Mouse (Mus musculus): ENCODE results near the gene Chmp5. TPM values are rescaled to one million over a fixed set of nuclear protein-coding genes. Genes with fewer than 3 reads are reported as not detected.

Gene Chmp5
- 109 and 118 TPM in 2 replicates for polyA plus RNA-seq (2015; fragmentation: Nextera tagmentation; extraction: Ambion mirVana)

- Histone ChIP-seq H3K27ac (ENCODE audit: low read length) (peak within 1 kb of the TSS; percentile 85), H3K9me3 (replicated peaks; ENCODE audit: control insufficient read depth, low read length) (no peaks in the 10 kb centered on the region), H3K36me3 (ENCODE audit: control insufficient read depth, insufficient read depth, low read length) (peaks cover 12% of the 10 kb centered on the region; the same call in 1 of the 2 replicates), H3K9ac (ENCODE audit: low read length) (peak within 1 kb of the TSS; percentile 92), H3K4me2 (ENCODE audit: low read depth, low read length) (peak within 1 kb of the TSS; percentile 67), H3K4me1 (ENCODE audit: control insufficient read depth, insufficient read depth, low read length) (peaks cover 14% of the 10 kb centered on the region), H3K4me3 (replicated peaks; ENCODE audit: low read length) (peak within 1 kb of the TSS; percentile 75), H3K27me3 (ENCODE audit: control insufficient read depth, insufficient read depth, low read length) (no peaks in the 10 kb centered on the region)
- WGBS = under 1% methylated on average over 50 of the region's 50 CpGs
- peak; percentile 99 for ATAC-seq (ENCODE audit: insufficient read depth, low FRiP score)
Observed at GRCm38 (mm10) chr4:40948160-40948708, at the start of gene Chmp5, which contains the start of gene Bag1. Gene Chmp5 (plus strand): TSS chr4:40948407. Gene Bag1 (minus strand): TSS chr4:40948294.

- Histone ChIP-seq H3K4me3 (replicated peaks; ENCODE audit: low read length) (no peak overlapping the region), H3K36me3 (ENCODE audit: control insufficient read depth, insufficient read depth, low read length) (no peaks in the 10 kb centered on the region), H3K4me2 (ENCODE audit: low read depth, low read length) (no peak overlapping the region), H3K9ac (ENCODE audit: low read length) (no peak overlapping the region), H3K27me3 (ENCODE audit: control insufficient read depth, insufficient read depth, low read length) (no peaks in the 10 kb centered on the region), H3K27ac (ENCODE audit: low read length) (no peak overlapping the region), H3K4me1 (ENCODE audit: control insufficient read depth, insufficient read depth, low read length) (no peaks in the 10 kb centered on the region), H3K9me3 (replicated peaks; ENCODE audit: control insufficient read depth, low read length) (peaks cover 7% of the 10 kb centered on the region; the same call in 1 of the 2 replicates)
- 79% methylated on average over 6 of the region's 6 CpGs for WGBS
- ATAC-seq (ENCODE audit: insufficient read depth, low FRiP score) = peak; percentile 35; the same call in 1 of the 2 replicates
Observed at GRCm38 (mm10) chr4:40898476-40899044, 49.6 kb upstream of the Chmp5 start.

DNA sequence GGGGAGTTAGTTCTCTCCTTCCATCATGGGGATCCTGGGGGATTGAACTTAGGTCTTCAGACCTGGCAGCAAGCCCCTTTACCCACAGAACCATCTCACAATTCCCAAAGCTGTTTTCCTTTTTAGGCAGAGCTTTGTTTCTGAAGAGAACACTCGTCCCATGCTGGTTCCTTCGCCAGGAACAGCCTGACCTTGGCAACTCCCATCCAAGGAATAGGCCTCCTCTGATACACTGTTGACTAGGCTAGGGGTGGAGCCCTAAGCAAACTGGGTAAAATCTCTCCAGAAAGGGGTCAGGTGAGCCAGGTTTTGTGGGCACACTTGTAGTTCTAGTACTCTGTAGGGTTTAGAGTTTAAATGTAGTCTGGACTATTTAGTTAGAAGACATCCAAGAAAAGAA is 48.9 kb upstream of the Chmp5 start:
- Histone ChIP-seq H3K4me3 (replicated peaks; ENCODE audit: low read length) (no peak overlapping the region), H3K27me3 (ENCODE audit: control insufficient read depth, insufficient read depth, low read length) (no peaks in the 10 kb centered on the region), H3K4me1 (ENCODE audit: control insufficient read depth, insufficient read depth, low read length) (no peaks in the 10 kb centered on the region), H3K27ac (ENCODE audit: low read length) (peak overlapping the region; percentile 38; the same call in 1 of the 2 replicates), H3K4me2 (ENCODE audit: low read depth, low read length) (no peak overlapping the region), H3K9me3 (replicated peaks; ENCODE audit: control insufficient read depth, low read length) (peaks cover 7% of the 10 kb centered on the region; the same call in 1 of the 2 replicates), H3K9ac (ENCODE audit: low read length) (no peak overlapping the region), H3K36me3 (ENCODE audit: control insufficient read depth, insufficient read depth, low read length) (no peaks in the 10 kb centered on the region)
- WGBS = 55% methylated on average over 2 of the region's 2 CpGs
- peak; percentile 58; the same call in 1 of the 2 replicates for ATAC-seq (ENCODE audit: insufficient read depth, low FRiP score)

GRCm38 (mm10) chr4:40900071-40900470 is 48.1 kb upstream of the Chmp5 start:
- H3K4me3 ChIP-seq (replicated peaks; ENCODE audit: low read length) = no peak overlapping the region
- H3K9me3 ChIP-seq (replicated peaks; ENCODE audit: control insufficient read depth, low read length) = peaks cover 7% of the 10 kb centered on the region; the same call in 1 of the 2 replicates
- ATAC-seq (ENCODE audit: insufficient read depth, low FRiP score) = no peak
- 86% methylated on average over 3 of the region's 3 CpGs for WGBS
- H3K27me3 ChIP-seq (ENCODE audit: control insufficient read depth, insufficient read depth, low read length) = no peaks in the 10 kb centered on the region
- no peak overlapping the region for H3K9ac ChIP-seq (ENCODE audit: low read length)
- no peaks in the 10 kb centered on the region for H3K36me3 ChIP-seq (ENCODE audit: control insufficient read depth, insufficient read depth, low read length)
- no peak overlapping the region for H3K4me2 ChIP-seq (ENCODE audit: low read depth, low read length)
- H3K4me1 ChIP-seq (ENCODE audit: control insufficient read depth, insufficient read depth, low read length) = no peaks in the 10 kb centered on the region
- 0 out of 2 replicates have a peak overlapping the region, but pooled peaks have one; percentile 38 for H3K27ac ChIP-seq (ENCODE audit: low read length)

DNA sequence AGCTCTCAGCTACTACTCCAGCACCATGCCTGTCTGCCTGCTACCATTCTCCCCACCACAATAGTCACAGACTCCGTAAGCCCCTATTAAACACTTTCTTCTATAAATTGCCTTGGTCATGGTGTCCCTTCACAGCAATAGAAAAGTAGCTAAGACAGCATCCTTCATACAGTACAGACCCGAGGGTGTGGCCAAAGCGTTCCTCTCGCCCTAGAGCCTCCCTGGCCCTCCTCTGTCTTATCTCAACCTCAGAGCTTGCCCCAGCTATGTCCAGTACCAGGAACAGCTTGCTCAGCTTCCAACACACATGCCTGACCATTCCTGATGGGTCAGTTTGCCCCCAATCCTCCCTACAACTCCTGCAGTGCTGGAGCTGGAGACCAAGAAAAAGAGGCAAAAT is 47.6 kb upstream of the Chmp5 start:
- H3K4me1 ChIP-seq (ENCODE audit: control insufficient read depth, insufficient read depth, low read length) = no peaks in the 10 kb centered on the region
- H3K9ac ChIP-seq (ENCODE audit: low read length) = no peak overlapping the region
- peaks cover 4% of the 10 kb centered on the region; the same call in 1 of the 2 replicates for H3K9me3 ChIP-seq (replicated peaks; ENCODE audit: control insufficient read depth, low read length)
- no peak for ATAC-seq (ENCODE audit: insufficient read depth, low FRiP score)
- no peak overlapping the region for H3K4me3 ChIP-seq (replicated peaks; ENCODE audit: low read length)
- WGBS = 92% methylated on average over 4 of the region's 4 CpGs
- H3K27me3 ChIP-seq (ENCODE audit: control insufficient read depth, insufficient read depth, low read length) = no peaks in the 10 kb centered on the region
- H3K36me3 ChIP-seq (ENCODE audit: control insufficient read depth, insufficient read depth, low read length) = no peaks in the 10 kb centered on the region
- no peak overlapping the region for H3K27ac ChIP-seq (ENCODE audit: low read length)
- no peak overlapping the region for H3K4me2 ChIP-seq (ENCODE audit: low read depth, low read length)

DNA sequence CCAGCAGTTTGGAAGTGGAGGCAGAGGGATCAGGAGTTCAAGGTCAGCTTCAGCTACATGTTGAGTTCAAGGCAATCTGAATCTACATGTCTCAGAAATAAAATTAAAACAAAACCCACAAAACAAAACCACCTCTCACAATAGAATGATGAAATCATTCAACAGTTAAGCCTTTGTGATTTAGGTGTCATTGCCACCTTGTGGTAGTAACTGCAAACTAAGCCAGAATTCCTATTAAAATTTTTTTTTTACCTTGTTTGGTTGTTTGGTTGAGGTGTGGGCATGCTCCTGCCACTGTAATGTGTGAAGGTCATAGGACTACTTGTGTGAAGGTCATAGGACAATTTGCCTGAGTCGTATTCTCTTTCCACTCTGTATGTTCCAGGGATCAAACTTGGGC is 41.9 kb upstream of the Chmp5 start:
- ATAC-seq (ENCODE audit: insufficient read depth, low FRiP score) = no peak
- Histone ChIP-seq H3K36me3 (ENCODE audit: control insufficient read depth, insufficient read depth, low read length) (no peaks in the 10 kb centered on the region), H3K27ac (ENCODE audit: low read length) (no peak overlapping the region), H3K9ac (ENCODE audit: low read length) (no peak overlapping the region), H3K4me2 (ENCODE audit: low read depth, low read length) (no peak overlapping the region), H3K9me3 (replicated peaks; ENCODE audit: control insufficient read depth, low read length) (no peaks in the 10 kb centered on the region), H3K4me3 (replicated peaks; ENCODE audit: low read length) (no peak overlapping the region), H3K4me1 (ENCODE audit: control insufficient read depth, insufficient read depth, low read length) (peaks cover 4% of the 10 kb centered on the region; the same call in 1 of the 2 replicates), H3K27me3 (ENCODE audit: control insufficient read depth, insufficient read depth, low read length) (no peaks in the 10 kb centered on the region)
- 52% methylated on average over 1 of the region's 1 CpGs for WGBS

DNA sequence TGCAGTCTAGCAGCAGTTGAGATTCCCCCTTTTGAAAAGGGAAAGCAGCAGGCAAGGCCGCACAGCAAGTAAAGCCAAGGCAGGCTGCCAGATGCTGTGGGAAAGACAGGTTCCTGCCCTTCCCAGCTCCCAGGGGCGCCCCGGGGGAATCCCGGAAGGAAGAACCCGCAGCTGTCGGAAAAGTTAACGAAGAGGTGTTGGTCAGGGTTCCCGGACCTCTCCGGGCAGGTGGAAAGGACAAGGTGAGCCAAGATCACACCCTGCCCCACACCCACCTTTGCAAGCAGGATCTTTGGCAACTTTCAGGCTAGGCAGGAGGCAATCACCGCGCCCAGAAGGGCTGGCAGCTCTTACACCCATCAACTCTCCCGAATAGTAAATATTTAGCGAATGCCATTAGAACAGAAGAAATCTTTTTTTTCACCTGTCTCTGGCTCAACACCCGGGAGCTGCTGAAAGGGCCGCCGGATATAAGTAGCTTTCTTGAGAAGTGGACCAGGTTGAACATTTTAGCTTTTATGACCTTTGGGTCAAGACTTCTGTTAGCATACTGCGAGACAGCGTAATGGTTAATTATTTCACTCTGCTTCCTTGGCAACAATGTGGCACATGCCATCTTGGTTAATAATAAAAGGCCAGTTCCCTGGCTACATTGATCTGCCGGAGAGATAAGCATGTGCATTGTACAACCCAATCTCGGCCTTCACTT is 39.8 kb upstream of the Chmp5 start:
- Histone ChIP-seq H3K9me3 (replicated peaks; ENCODE audit: control insufficient read depth, low read length) (no peaks in the 10 kb centered on the region), H3K4me1 (ENCODE audit: control insufficient read depth, insufficient read depth, low read length) (peaks cover 4% of the 10 kb centered on the region; the same call in 1 of the 2 replicates), H3K4me3 (replicated peaks; ENCODE audit: low read length) (peak overlapping the region; percentile 11; the same call in 1 of the 2 replicates), H3K27ac (ENCODE audit: low read length) (peak overlapping the region; percentile 86), H3K27me3 (ENCODE audit: control insufficient read depth, insufficient read depth, low read length) (no peaks in the 10 kb centered on the region), H3K36me3 (ENCODE audit: control insufficient read depth, insufficient read depth, low read length) (no peaks in the 10 kb centered on the region), H3K9ac (ENCODE audit: low read length) (peak overlapping the region; percentile 54), H3K4me2 (ENCODE audit: low read depth, low read length) (peak overlapping the region; percentile 32)
- WGBS = 26% methylated on average over 20 of the region's 20 CpGs
- peak; percentile 76; the same call in 1 of the 2 replicates for ATAC-seq (ENCODE audit: insufficient read depth, low FRiP score)

DNA sequence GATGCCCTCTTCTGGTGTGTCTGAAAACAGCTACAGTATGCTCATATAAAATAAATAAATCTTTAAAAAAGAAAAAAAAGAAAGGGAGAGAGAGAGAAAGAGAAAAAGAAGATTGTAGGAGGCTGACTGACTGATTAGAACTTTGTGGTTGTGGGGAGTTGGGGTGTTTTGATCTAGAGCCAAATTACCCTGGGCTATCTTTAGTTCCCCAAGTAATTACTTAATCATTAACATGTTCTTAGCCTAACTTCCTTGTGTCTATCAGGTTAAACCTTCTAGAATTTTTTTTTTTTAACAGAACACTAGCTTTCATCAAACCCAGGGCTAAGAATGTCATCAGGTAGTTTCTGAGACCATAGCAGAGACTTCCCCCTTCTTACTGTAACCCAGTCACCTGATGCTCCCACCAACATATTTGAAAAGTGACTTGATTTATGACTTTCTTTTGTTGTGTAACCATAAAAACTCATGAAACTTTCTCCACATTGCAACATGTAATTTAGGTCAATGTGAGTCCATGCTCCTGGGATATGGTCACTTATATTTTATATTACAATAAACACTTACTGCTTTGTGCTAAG is 33.8 kb upstream of the Chmp5 start:
- no peak for ATAC-seq (ENCODE audit: insufficient read depth, low FRiP score)
- Histone ChIP-seq H3K27ac (ENCODE audit: low read length) (no peak overlapping the region), H3K36me3 (ENCODE audit: control insufficient read depth, insufficient read depth, low read length) (no peaks in the 10 kb centered on the region), H3K4me1 (ENCODE audit: control insufficient read depth, insufficient read depth, low read length) (no peaks in the 10 kb centered on the region), H3K9ac (ENCODE audit: low read length) (no peak overlapping the region), H3K9me3 (replicated peaks; ENCODE audit: control insufficient read depth, low read length) (no peaks in the 10 kb centered on the region), H3K4me2 (ENCODE audit: low read depth, low read length) (no peak overlapping the region), H3K4me3 (replicated peaks; ENCODE audit: low read length) (no peak overlapping the region), H3K27me3 (ENCODE audit: control insufficient read depth, insufficient read depth, low read length) (no peaks in the 10 kb centered on the region)

- ATAC-seq (ENCODE audit: insufficient read depth, low FRiP score) = no peak
- H3K4me3 ChIP-seq (replicated peaks; ENCODE audit: low read length) = no peak overlapping the region
- no peaks in the 10 kb centered on the region for H3K9me3 ChIP-seq (replicated peaks; ENCODE audit: control insufficient read depth, low read length)
- no peak overlapping the region for H3K27ac ChIP-seq (ENCODE audit: low read length)
- H3K27me3 ChIP-seq (ENCODE audit: control insufficient read depth, insufficient read depth, low read length) = no peaks in the 10 kb centered on the region
- no peaks in the 10 kb centered on the region for H3K36me3 ChIP-seq (ENCODE audit: control insufficient read depth, insufficient read depth, low read length)
- 0 out of 2 replicates have a peak, but pooled peaks cover 3% of the 10 kb centered on the region for H3K4me1 ChIP-seq (ENCODE audit: control insufficient read depth, insufficient read depth, low read length)
- WGBS = 67% methylated on average over 5 of the region's 5 CpGs
- H3K9ac ChIP-seq (ENCODE audit: low read length) = no peak overlapping the region
- H3K4me2 ChIP-seq (ENCODE audit: low read depth, low read length) = no peak overlapping the region
Observed at GRCm38 (mm10) chr4:40915947-40916346, 32.3 kb upstream of the Chmp5 start.
